Mouse (Mus musculus): ENCODE results near the gene Kynu.

- TF ChIP-seq CTCF (IDR thresholded peaks at IDR 0.05; ENCODE audit: low read depth) (no peak), EP300 (IDR thresholded peaks at IDR 0.05; ENCODE audit: low read depth) (no peak)
Observed at GRCm38 (mm10) chr2:43691290-43691689, 136.2 kb downstream of the Kynu start.
